Mouse (Mus musculus) MEL-GATA-1-ER (cell line): ENCODE results near the gene Atp8a1.

Experiments
- DNase-seq: peaks from one replicate; pipeline ENCODE4 v3.0.0-alpha.2; 2012; ENCODE audit warnings: low read depth; ENCODE audit errors: extremely low read depth

The Atp8a1 gene

GRCm38 (mm10) chr5:67847253-67848165 lies at the start of gene Atp8a1:
Atp8a1 (minus strand) TSS chr5:67847434.
- peak; percentile 94 for DNase-seq

GRCm38 (mm10) chr5:67884422-67885210 lies 37.4 kb upstream of the Atp8a1 start:
- DNase-seq, result no peak

GRCm38 (mm10) chr5:67883564-67884171 lies 36.4 kb upstream of the Atp8a1 start:
- DNase-seq, result no peak

GRCm38 (mm10) chr5:67871414-67871813 lies 24.2 kb upstream of the Atp8a1 start:
- DNase-seq, result no peak

GRCm38 (mm10) chr5:67866221-67866620 lies 19.0 kb upstream of the Atp8a1 start:
- DNase-seq, result no peak

GRCm38 (mm10) chr5:67865670-67866069 lies 18.4 kb upstream of the Atp8a1 start:
- DNase-seq, result no peak

GRCm38 (mm10) chr5:67864508-67865060 lies 17.4 kb upstream of the Atp8a1 start:
- DNase-seq, result no peak

- no peak for DNase-seq
Observed at GRCm38 (mm10) chr5:67863950-67864391, 16.7 kb upstream of the Atp8a1 start.

GRCm38 (mm10) chr5:67854963-67855606 lies 7.9 kb upstream of the Atp8a1 start:
- no peak for DNase-seq

- DNase-seq, result no peak
Observed at GRCm38 (mm10) chr5:67852860-67853259, 5.6 kb upstream of the Atp8a1 start.

- no peak for DNase-seq
Observed at GRCm38 (mm10) chr5:67849411-67849810, 2.2 kb upstream of the Atp8a1 start.

GRCm38 (mm10) chr5:67848511-67849014 lies 1.3 kb upstream of the Atp8a1 start:
- DNase-seq, result peak; percentile 30

- peak; percentile 59 for DNase-seq
Observed at GRCm38 (mm10) chr5:67846361-67847224, 641 bp downstream of the Atp8a1 start.

- peak; percentile 86 for DNase-seq
Observed at GRCm38 (mm10) chr5:67845190-67845691, 2.0 kb downstream of the Atp8a1 start.

GRCm38 (mm10) chr5:67844070-67844469 lies 3.2 kb downstream of the Atp8a1 start:
- DNase-seq, result no peak

- no peak for DNase-seq
Observed at GRCm38 (mm10) chr5:67842306-67842705, 4.9 kb downstream of the Atp8a1 start.

- DNase-seq, result no peak
Observed at GRCm38 (mm10) chr5:67833841-67834240, 13.4 kb downstream of the Atp8a1 start.

- DNase-seq, result peak; percentile 88
Observed at GRCm38 (mm10) chr5:67831293-67832147, 15.7 kb downstream of the Atp8a1 start.

GRCm38 (mm10) chr5:67828356-67828755 lies 18.9 kb downstream of the Atp8a1 start:
- DNase-seq, result no peak
